Mouse (Mus musculus) intestine, embryonic 14.5 days (tissue): ENCODE results near the gene Bckdk. TPM values are rescaled to one million over a fixed set of nuclear protein-coding genes. Genes with fewer than 3 reads are reported as not detected.

Source experiments
- ATAC-seq: fragments of 200-750 bp; cut with Nextera tagmentation; replicated peaks from 2 replicates; pipeline ENCODE4 v1.8.0; 2017; ENCODE audit warnings: low read depth, moderate number of reproducible peaks, moderate TSS enrichment, moderate library complexity; ENCODE audit not compliant: low FRiP score, low TSS enrichment
- DNase-seq: peaks from one replicate; pipeline ENCODE4 v3.0.0-alpha.2; 2018; ENCODE audit warnings: low spot score
- H3K27ac ChIP-seq: fragments of 300-500 bp; sonication (generic); 2 replicates; pipeline ENCODE4 v1.5.1; 2014; ENCODE audit warnings: low read depth, mild to moderate bottlenecking, control low read depth
- H3K27me3 ChIP-seq: fragments of 300-500 bp; sonication (generic); replicated peaks from 2 replicates; pipeline ENCODE4 v1.6.1; 2014; ENCODE audit warnings: low read length, control low read depth; ENCODE audit not compliant: control insufficient read depth, insufficient read depth
- H3K36me3 ChIP-seq: fragments of 300-500 bp; sonication (generic); 2 replicates; pipeline ENCODE4 v1.6.1; 2014; ENCODE audit warnings: low read length, control low read depth; ENCODE audit not compliant: control insufficient read depth, insufficient read depth
- H3K4me1 ChIP-seq: fragments of 300-500 bp; sonication (generic); replicated peaks from 2 replicates; pipeline ENCODE4 v1.6.1; 2014; ENCODE audit warnings: low read length, control low read depth, mixed read lengths; ENCODE audit not compliant: control insufficient read depth, insufficient read depth
- H3K4me2 ChIP-seq: fragments of 300-500 bp; sonication (generic); 2 replicates; pipeline ENCODE4 v1.6.1; 2014; ENCODE audit warnings: low read length
- H3K4me3 ChIP-seq: fragments of 300-500 bp; sonication (generic); 2 replicates; pipeline ENCODE4 v1.5.1; 2014; ENCODE audit warnings: low read depth, low read length, control low read depth, mixed read lengths
- H3K9ac ChIP-seq: fragments of 300-500 bp; sonication (generic); 2 replicates; pipeline ENCODE4 v1.6.1; 2014; ENCODE audit warnings: mild to moderate bottlenecking, low read length
- H3K9me3 ChIP-seq: fragments of 300-500 bp; sonication (generic); 2 replicates; pipeline ENCODE4 v1.6.1; 2016; ENCODE audit warnings: low read length, control low read depth; ENCODE audit not compliant: control insufficient read depth
- WGBS: fragments of 180-500 bp; shearing (Covaris S2); extraction: QIAGEN DNeasy Blood & Tissue Kit; methylation state at CpG from one replicate; pipeline ENCODE4 v1.1.7; 2014; 5-methylcytosine and 5-hydroxymethylcytosine counted together
- polyA plus RNA-seq: library from polyadenylated mRNA; unstranded; fragments of >200 nt; fragmentation: Nextera tagmentation; extraction: Ambion mirVana; gene quantifications from 2 replicates; pipeline ENCODE4 v1.2.1, GENCODE M21; 2014

Gene Bckdk
- polyA plus RNA-seq, 1 experiment from 2014 or later = 188 TPM

DNA sequence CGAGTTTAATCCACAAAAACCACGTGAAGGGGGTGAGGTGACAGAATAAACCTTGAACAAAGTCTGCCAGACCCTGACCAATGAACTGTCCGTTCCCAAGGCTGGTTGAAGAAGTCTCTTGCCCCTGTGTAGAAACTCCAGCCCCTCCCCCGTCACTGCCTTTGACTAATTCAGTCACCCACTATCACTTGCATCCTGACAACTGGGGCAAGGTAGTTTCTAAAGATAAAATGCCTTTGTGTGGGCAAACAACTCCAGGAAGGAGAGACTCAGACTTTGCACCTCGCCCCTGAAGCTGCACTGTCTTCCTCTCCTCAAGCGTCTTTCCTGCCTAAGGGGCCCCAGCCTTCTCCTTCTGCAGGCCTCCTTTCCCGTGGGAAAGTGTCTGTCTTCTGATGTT lies 3.9 kb upstream of the Bckdk start:
- Histone ChIP-seq H3K4me1 (peaks cover 5% of the 10 kb centered on the region), H3K4me2 (peak overlapping the region; percentile 1; the same call in 1 of the 2 replicates), H3K4me3 (no peak overlapping the region), H3K9me3 (no peaks in the 10 kb centered on the region), H3K36me3 (peaks cover 2% of the 10 kb centered on the region; the same call in 1 of the 2 replicates), H3K27me3 (no peaks in the 10 kb centered on the region), H3K9ac (no peak overlapping the region), H3K27ac (peak overlapping the region; percentile 60)
- DNase-seq (no peak), ATAC-seq (0 out of 2 replicates have a peak, but pooled peaks have one; percentile 3)
- 33% methylated on average over 7 of the region's 7 CpGs for WGBS

DNA sequence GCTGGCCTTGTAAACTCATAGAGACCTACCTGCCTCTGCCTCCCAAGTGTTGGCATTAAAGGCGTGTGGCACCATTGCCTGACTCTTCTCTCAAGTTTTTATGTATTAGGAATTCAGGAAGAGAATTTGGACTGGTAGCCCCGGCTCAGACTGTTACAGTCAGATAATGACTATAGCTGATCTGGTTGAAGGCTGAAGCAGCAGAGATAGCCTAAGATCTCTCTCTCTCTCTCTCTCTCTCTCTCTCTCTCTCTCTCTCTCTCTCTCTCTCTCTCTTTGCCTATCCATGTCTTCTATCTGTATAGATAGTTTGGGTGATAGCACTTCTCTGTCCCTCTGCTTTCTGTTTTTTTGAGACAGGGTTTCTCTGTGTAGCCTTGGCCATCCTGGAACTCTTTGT lies 2.1 kb upstream of the Bckdk start:
- Histone ChIP-seq H3K4me1 (peaks cover 7% of the 10 kb centered on the region), H3K36me3 (peaks cover 20% of the 10 kb centered on the region), H3K9ac (no peak overlapping the region), H3K27ac (no peak overlapping the region), H3K9me3 (no peaks in the 10 kb centered on the region), H3K27me3 (no peaks in the 10 kb centered on the region), H3K4me2 (no peak overlapping the region), H3K4me3 (no peak overlapping the region)
- ATAC-seq (no peak), DNase-seq (no peak)
- whole genome bisulfite sequencing = 82% methylated on average over 2 of the region's 2 CpGs

DNA sequence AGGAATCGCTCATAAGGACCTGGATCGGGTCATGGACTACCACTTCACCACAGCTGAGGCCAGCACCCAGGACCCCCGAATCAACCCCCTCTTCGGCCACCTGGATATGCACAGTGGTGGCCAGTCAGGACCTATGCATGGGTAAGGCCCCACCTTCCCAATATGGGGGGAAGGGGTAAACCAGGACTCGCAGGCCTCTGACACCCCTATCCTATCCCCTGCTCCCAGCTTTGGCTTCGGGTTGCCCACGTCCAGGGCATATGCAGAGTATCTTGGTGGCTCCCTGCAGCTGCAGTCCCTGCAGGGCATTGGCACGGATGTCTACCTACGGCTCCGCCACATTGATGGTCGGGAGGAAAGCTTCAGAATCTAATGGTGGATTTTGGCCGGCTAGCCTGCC lies 4.1 kb downstream of the Bckdk start:
- Histone ChIP-seq H3K4me1 (peaks cover 11% of the 10 kb centered on the region), H3K4me3 (no peak overlapping the region), H3K9me3 (no peaks in the 10 kb centered on the region), H3K9ac (no peak overlapping the region), H3K36me3 (peaks cover 51% of the 10 kb centered on the region), H3K4me2 (no peak overlapping the region), H3K27ac (no peak overlapping the region), H3K27me3 (no peaks in the 10 kb centered on the region)
- no peak for ATAC-seq
- WGBS = 96% methylated on average over 12 of the region's 12 CpGs
- no peak for DNase-seq

- no peak overlapping the region for H3K4me2 ChIP-seq
- no peak overlapping the region for H3K4me3 ChIP-seq
- peaks cover 15% of the 10 kb centered on the region for H3K4me1 ChIP-seq
- 86% methylated on average over 4 of the region's 4 CpGs for WGBS
- peaks cover 51% of the 10 kb centered on the region for H3K36me3 ChIP-seq
- no peak for ATAC-seq
- no peaks in the 10 kb centered on the region for H3K27me3 ChIP-seq
- DNase-seq = no peak
- no peak overlapping the region for H3K27ac ChIP-seq
- H3K9ac ChIP-seq = no peak overlapping the region
- no peaks in the 10 kb centered on the region for H3K9me3 ChIP-seq
Measured at GRCm38 (mm10) chr7:127908656-127909055, 4.8 kb downstream of the Bckdk start.

DNA sequence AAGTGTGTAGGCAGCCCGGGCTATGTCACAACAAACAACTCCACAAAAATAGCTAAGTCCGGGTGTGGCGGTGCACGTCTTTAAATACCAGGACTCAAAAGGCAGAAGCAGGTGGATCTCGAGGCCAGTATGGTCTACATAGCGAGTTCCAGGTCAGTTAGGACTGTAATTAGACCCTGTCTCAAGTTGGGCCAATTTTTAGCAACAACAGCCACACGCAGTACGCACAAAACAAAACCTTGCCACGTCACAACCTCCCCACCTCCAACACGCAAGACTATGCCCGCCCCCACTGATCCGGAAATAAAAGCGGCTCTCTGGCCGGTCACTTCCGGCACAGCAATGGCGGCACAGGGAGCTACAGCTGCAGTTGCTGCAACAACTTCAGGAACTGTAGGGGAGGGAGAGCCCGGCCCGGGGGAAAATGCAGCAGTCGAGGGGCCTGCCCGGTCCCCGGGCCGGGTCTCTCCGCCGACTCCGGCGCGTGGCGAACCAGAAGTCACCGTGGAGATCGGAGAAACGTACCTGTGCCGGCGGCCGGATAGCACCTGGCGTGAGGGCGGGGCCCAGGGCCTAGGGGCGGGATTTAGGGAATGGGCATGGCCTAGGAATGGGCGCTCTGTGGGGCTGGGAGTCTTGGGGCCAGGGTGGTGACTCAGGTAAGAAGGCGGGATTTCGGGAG lies 8.4 kb downstream of the Bckdk start, which contains the start of gene Kat8:
Kat8 (plus strand) TSS at position 327 of the 682 bp plus-strand sequence.
- peak within 1 kb of the TSS; percentile 96 for H3K4me3 ChIP-seq
- ATAC-seq (peak; percentile 94), DNase-seq (peak; percentile 97)
- H3K9ac ChIP-seq = peak within 1 kb of the TSS; percentile 83
- no peaks in the 10 kb centered on the region for H3K9me3 ChIP-seq
- H3K27me3 ChIP-seq = no peaks in the 10 kb centered on the region
- H3K27ac ChIP-seq = peak within 1 kb of the TSS; percentile 30
- H3K4me1 ChIP-seq = peaks cover 8% of the 10 kb centered on the region
- H3K36me3 ChIP-seq = peaks cover 50% of the 10 kb centered on the region
- H3K4me2 ChIP-seq = peak within 1 kb of the TSS; percentile 57
- 1% methylated on average over 40 of the region's 40 CpGs for WGBS

DNA sequence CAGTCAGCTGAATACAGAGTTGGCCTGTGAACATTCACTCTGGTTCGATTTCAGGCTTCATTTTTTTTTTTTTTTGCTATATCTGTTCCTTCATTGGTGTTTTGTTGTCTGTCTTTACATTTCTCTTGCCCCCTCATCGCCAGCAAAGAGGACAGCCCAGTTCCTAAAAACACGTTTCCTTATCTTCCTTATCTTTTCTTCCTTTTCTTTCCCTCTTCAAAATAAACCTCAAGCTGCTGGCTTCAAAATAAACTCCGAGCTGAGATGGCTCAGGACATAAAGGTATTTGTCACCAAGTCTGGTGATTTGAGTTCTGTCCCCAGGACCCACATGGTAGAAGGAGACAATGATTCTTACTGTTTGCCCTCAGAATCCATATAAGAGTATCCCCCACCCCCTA lies 9.1 kb downstream of the Bckdk start:
- H3K27ac ChIP-seq = peak overlapping the region; percentile 30
- no peaks in the 10 kb centered on the region for H3K27me3 ChIP-seq
- H3K4me3 ChIP-seq = peak overlapping the region; percentile 96
- H3K9ac ChIP-seq = peak overlapping the region; percentile 83
- DNase-seq = no peak
- no peaks in the 10 kb centered on the region for H3K9me3 ChIP-seq
- no peak for ATAC-seq
- H3K36me3 ChIP-seq = peaks cover 48% of the 10 kb centered on the region
- WGBS = 21% methylated on average over 4 of the region's 4 CpGs
- H3K4me2 ChIP-seq = peak overlapping the region; percentile 57
- H3K4me1 ChIP-seq = peaks cover 8% of the 10 kb centered on the region

DNA sequence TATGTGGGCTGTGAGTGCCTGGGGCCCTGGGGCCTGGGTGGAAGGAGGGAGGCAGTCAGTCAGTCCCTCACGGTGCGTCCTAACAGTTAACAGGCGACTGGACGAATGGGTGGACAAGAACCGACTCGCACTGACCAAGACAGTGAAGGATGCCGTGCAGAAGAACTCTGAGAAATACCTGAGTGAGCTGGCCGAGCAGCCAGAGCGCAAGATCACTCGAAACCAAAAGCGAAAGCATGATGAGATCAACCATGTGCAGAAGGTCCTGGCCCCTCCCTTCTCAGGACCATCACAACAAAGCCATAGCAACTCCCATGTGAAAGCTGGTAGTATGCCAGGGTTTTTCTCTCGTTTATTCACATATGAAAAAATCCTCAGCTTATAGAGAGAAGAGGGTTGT lies 11.4 kb downstream of the Bckdk start:
- ATAC-seq (no peak), DNase-seq (no peak)
- Histone ChIP-seq H3K4me1 (peaks cover 8% of the 10 kb centered on the region), H3K36me3 (peaks cover 28% of the 10 kb centered on the region), H3K27me3 (no peaks in the 10 kb centered on the region), H3K4me2 (no peak overlapping the region), H3K27ac (no peak overlapping the region), H3K9me3 (no peaks in the 10 kb centered on the region), H3K9ac (no peak overlapping the region), H3K4me3 (no peak overlapping the region)
- 90% methylated on average over 12 of the region's 12 CpGs for WGBS

GRCm38 (mm10) chr7:127918203-127918602 lies 14.3 kb downstream of the Bckdk start:
- no peak overlapping the region for H3K9ac ChIP-seq
- no peak overlapping the region for H3K27ac ChIP-seq
- DNase-seq (no peak), ATAC-seq (no peak)
- H3K4me3 ChIP-seq = no peak overlapping the region
- 54% methylated on average over 3 of the region's 3 CpGs for WGBS
- no peak overlapping the region for H3K4me2 ChIP-seq
- peaks cover 46% of the 10 kb centered on the region for H3K36me3 ChIP-seq
- H3K9me3 ChIP-seq = no peaks in the 10 kb centered on the region
- H3K27me3 ChIP-seq = no peaks in the 10 kb centered on the region
- peaks cover 1% of the 10 kb centered on the region for H3K4me1 ChIP-seq

- 74% methylated on average over 7 of the region's 7 CpGs for WGBS
- H3K36me3 ChIP-seq = peaks cover 56% of the 10 kb centered on the region
- no peak for DNase-seq
Measured at GRCm38 (mm10) chr7:127919290-127919689, 15.4 kb downstream of the Bckdk start.

More at GRCm38 (mm10) chr7:127919290-127919689, 15.4 kb downstream of the Bckdk start:
- no peak overlapping the region for H3K9ac ChIP-seq
- H3K9me3 ChIP-seq = no peaks in the 10 kb centered on the region
- H3K4me2 ChIP-seq = no peak overlapping the region
- no peak overlapping the region for H3K27ac ChIP-seq
- no peak for ATAC-seq
- H3K4me3 ChIP-seq = no peak overlapping the region
- no peaks in the 10 kb centered on the region for H3K4me1 ChIP-seq
- H3K27me3 ChIP-seq = no peaks in the 10 kb centered on the region
